Mouse (Mus musculus) frontal cortex, postnatal 14 days (tissue): ENCODE data around the gene Olfr94.
"Not testable (repeated sequence)": the region's sequence is repeated elsewhere in the genome, so short reads cannot be mapped to it uniquely, and the experiment has no call there.

Experiments
- DNase-seq, 2 experiments: peaks; one replicate each; pipeline ENCODE4 v3.0.0; 2022; ENCODE audit warnings: low spot score in 2 of 2

The Olfr94 gene

GRCm38 (mm10) chr17:37200894-37201293, at the start of gene Olfr94:
Gene Olfr94 (minus strand): TSS chr17:37200994.
- no peak for DNase-seq

GRCm38 (mm10) chr17:37250544-37250943, 49.8 kb upstream of the Olfr94 start:
- no peak for DNase-seq

GRCm38 (mm10) chr17:37249460-37249859, 48.7 kb upstream of the Olfr94 start:
- DNase-seq: no peak

GRCm38 (mm10) chr17:37246715-37247114, 45.9 kb upstream of the Olfr94 start:
- peak; percentile 13 to 31 for DNase-seq

- no peak for DNase-seq
These were observed 41.4 kb upstream of the Olfr94 start for GRCm38 (mm10) chr17:37242198-37242597.

- DNase-seq: not testable (repeated sequence)
These were observed 36.4 kb upstream of the Olfr94 start, which contains the start of gene Olfr97 for GRCm38 (mm10) chr17:37237230-37237629. Gene Olfr97 (minus strand): TSS chr17:37237330.

- DNase-seq: no peak
These were observed 21.1 kb upstream of the Olfr94 start for GRCm38 (mm10) chr17:37221879-37222278.

- no peak for DNase-seq
These were observed 19.1 kb upstream of the Olfr94 start, which contains the start of gene Olfr96 for GRCm38 (mm10) chr17:37219846-37220245. Gene Olfr96 (plus strand): TSS chr17:37220146.

GRCm38 (mm10) chr17:37218486-37218885, 17.7 kb upstream of the Olfr94 start:
- DNase-seq: no peak

- DNase-seq: no peak
These were observed 12.2 kb upstream of the Olfr94 start, which contains the start of gene Olfr95 for GRCm38 (mm10) chr17:37213018-37213417. Gene Olfr95 (minus strand): TSS chr17:37213118.

GRCm38 (mm10) chr17:37210884-37211768, 10.3 kb upstream of the Olfr94 start:
- DNase-seq: peak in 1 of 2 experiments; percentile 20

- no peak for DNase-seq
These were observed 3.1 kb upstream of the Olfr94 start for GRCm38 (mm10) chr17:37203917-37204236.

GRCm38 (mm10) chr17:37203206-37203916, 2.6 kb upstream of the Olfr94 start:
- DNase-seq: peak; percentile 66 to 87

- DNase-seq: peak in 1 of 2 experiments; percentile 13
These were observed 3.7 kb downstream of the Olfr94 start for GRCm38 (mm10) chr17:37196845-37197724.

GRCm38 (mm10) chr17:37194782-37195181, 6.0 kb downstream of the Olfr94 start:
- DNase-seq: no peak

- no peak for DNase-seq
These were observed 7.1 kb downstream of the Olfr94 start, which contains the start of gene Ubd for GRCm38 (mm10) chr17:37193656-37194055. Gene Ubd (plus strand): TSS chr17:37193892.

GRCm38 (mm10) chr17:37193032-37193431, 7.8 kb downstream of the Olfr94 start:
- DNase-seq: no peak

GRCm38 (mm10) chr17:37190711-37191110, 10.1 kb downstream of the Olfr94 start:
- DNase-seq: peak in 1 of 2 experiments; percentile 25

GRCm38 (mm10) chr17:37185474-37185873, 15.3 kb downstream of the Olfr94 start:
- DNase-seq: no peak

GRCm38 (mm10) chr17:37161394-37161793, 39.4 kb downstream of the Olfr94 start, which contains the start of gene Olfr93:
Gene Olfr93 (minus strand): TSS chr17:37161494.
- DNase-seq: no peak
